Comparison of ENCODE assay signal across 21 mouse cellular contexts in the genomic region with DNA sequence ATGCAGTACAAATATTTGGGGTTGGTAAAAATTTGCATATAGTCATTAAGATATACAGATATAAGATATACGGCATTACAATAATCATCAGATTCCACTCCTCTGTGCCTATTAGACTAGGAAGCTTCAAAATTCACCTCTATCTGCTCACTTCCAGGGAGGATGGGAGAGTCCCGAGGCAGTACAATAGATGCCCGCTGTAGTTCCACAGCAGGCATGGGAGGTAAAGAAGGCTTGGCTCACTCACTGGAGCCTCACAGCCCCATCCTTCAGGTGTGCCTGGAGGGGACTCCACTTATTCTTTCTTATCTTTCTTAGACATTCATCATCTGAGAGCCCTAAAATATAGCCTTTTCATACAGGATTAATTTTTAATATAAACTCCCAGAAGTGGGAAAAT. TPM values are rescaled to one million over a fixed set of nuclear protein-coding genes. Genes with fewer than 3 reads are reported as not detected.
DNase-seq lines count a peak whose midpoint lies in the region; ATAC-seq and TF ChIP-seq lines count a peak whose summit lies in the region.
"Had no signal": no experiment of that assay in that cellular context is flagged by ENCODE, and none has a peak within 500 bp of the region (broad histone marks: within the 10 kb centered on the region; RNA-seq: fewer than 3 reads in every experiment).

No protein-coding gene starts in this region.

- no peaks in the 10 kb centered on the region for H3K9me3 ChIP-seq in heart, embryonic 12.5 days (replicated peaks)
- H3K9me3 ChIP-seq in intestine, embryonic 14.5 days (ENCODE audit: control insufficient read depth, low read length), result no peaks in the 10 kb centered on the region
- no peaks in the 10 kb centered on the region for H3K9me3 ChIP-seq in intestine, embryonic 15.5 days
- no peaks in the 10 kb centered on the region for H3K9me3 ChIP-seq in stomach, embryonic 14.5 days (ENCODE audit: control insufficient read depth, low read depth, low read length)
- no peaks in the 10 kb centered on the region for H3K9me3 ChIP-seq in stomach, postnatal 0 days (ENCODE audit: control insufficient read depth, low read length)
- no peaks in the 10 kb centered on the region for H3K9me3 ChIP-seq in liver, embryonic 11.5 days (ENCODE audit: control insufficient read depth, low read length)
- H3K9me3 ChIP-seq: forebrain, embryonic 10.5 days; forebrain, embryonic 13.5 days; heart, embryonic 13.5 days; hindbrain, embryonic 12.5 days; hindbrain, embryonic 15.5 days had no signal

- WGBS in heart, embryonic 12.5 days, result 78% methylated on average over 3 of the region's 3 CpGs
- WGBS in intestine, embryonic 14.5 days, result 84% methylated on average over 3 of the region's 3 CpGs
- 83% methylated on average over 3 of the region's 3 CpGs for WGBS in intestine, embryonic 15.5 days
- 81% methylated on average over 3 of the region's 3 CpGs for WGBS in stomach, embryonic 14.5 days
- WGBS in stomach, postnatal 0 days, result 68% methylated on average over 3 of the region's 3 CpGs
- 86% methylated on average over 3 of the region's 3 CpGs for WGBS in liver, embryonic 11.5 days

- no peak for ATAC-seq in heart, embryonic 12.5 days (ENCODE audit: insufficient number of reproducible peaks, low FRiP score)
- no peak for ATAC-seq in intestine, embryonic 14.5 days (replicated peaks; ENCODE audit: low FRiP score, low TSS enrichment, low read depth)
- ATAC-seq in intestine, embryonic 15.5 days, result no peak
- no peak for ATAC-seq in stomach, embryonic 14.5 days (ENCODE audit: insufficient number of reproducible peaks, insufficient read depth, low FRiP score, low read depth)
- ATAC-seq in stomach, postnatal 0 days (ENCODE audit: low FRiP score, low TSS enrichment), result no peak
- no peak for ATAC-seq in liver, embryonic 11.5 days (replicated peaks; ENCODE audit: low FRiP score)
- ATAC-seq: activated CD4-positive, CD25-positive, alpha-beta regulatory T cell, adult 4 months; forebrain, embryonic 13.5 days; forebrain, postnatal 0 days had no signal

- H3K4me2 ChIP-seq in heart, embryonic 12.5 days, result no peak overlapping the region
- H3K4me2 ChIP-seq in intestine, embryonic 14.5 days (ENCODE audit: low read length), result no peak overlapping the region
- H3K4me2 ChIP-seq in intestine, embryonic 15.5 days (replicated peaks), result no peak overlapping the region
- no peak overlapping the region for H3K4me2 ChIP-seq in stomach, embryonic 14.5 days (replicated peaks; ENCODE audit: low read depth, low read length)
- no peak overlapping the region for H3K4me2 ChIP-seq in stomach, postnatal 0 days (replicated peaks; ENCODE audit: low read depth)
- no peak overlapping the region for H3K4me2 ChIP-seq in liver, embryonic 11.5 days
- H3K4me2 ChIP-seq: forebrain, embryonic 13.5 days; heart, embryonic 13.5 days; hindbrain, embryonic 12.5 days; hindbrain, embryonic 15.5 days had no signal

- no peak overlapping the region for H3K9ac ChIP-seq in heart, embryonic 12.5 days
- H3K9ac ChIP-seq in intestine, embryonic 14.5 days (ENCODE audit: low read length), result no peak overlapping the region
- no peak overlapping the region for H3K9ac ChIP-seq in intestine, embryonic 15.5 days
- H3K9ac ChIP-seq in stomach, embryonic 14.5 days (replicated peaks; ENCODE audit: low read depth, low read length), result no peak overlapping the region
- no peak overlapping the region for H3K9ac ChIP-seq in stomach, postnatal 0 days (ENCODE audit: low read length)
- no peak overlapping the region for H3K9ac ChIP-seq in liver, embryonic 11.5 days (ENCODE audit: low read depth, low read length)
- H3K9ac ChIP-seq: forebrain, embryonic 13.5 days; forebrain, postnatal 0 days; hindbrain, embryonic 12.5 days; hindbrain, embryonic 15.5 days had no signal

- H3K36me3 ChIP-seq in heart, embryonic 12.5 days, result peaks cover 46% of the 10 kb centered on the region
- H3K36me3 ChIP-seq in intestine, embryonic 14.5 days (ENCODE audit: control insufficient read depth, insufficient read depth, low read length), result peaks cover 32% of the 10 kb centered on the region
- 0 out of 2 replicates have a peak, but pooled peaks cover 2% of the 10 kb centered on the region for H3K36me3 ChIP-seq in intestine, embryonic 15.5 days
- H3K36me3 ChIP-seq in stomach, embryonic 14.5 days (ENCODE audit: control insufficient read depth, insufficient read depth, low read length), result peaks cover 13% of the 10 kb centered on the region
- peaks cover 6% of the 10 kb centered on the region for H3K36me3 ChIP-seq in stomach, postnatal 0 days (ENCODE audit: control insufficient read depth, insufficient read depth, low read length)
- H3K36me3 ChIP-seq in liver, embryonic 11.5 days (ENCODE audit: control insufficient read depth, insufficient read depth, low read length), result peaks cover 15% of the 10 kb centered on the region; the same call in 1 of the 2 replicates

- peak; percentile 61 for DNase-seq in heart, adult 11 months
- DNase-seq in intestine, embryonic 14.5 days (ENCODE audit: low spot score), result no peak
- DNase-seq in stomach, postnatal 0 days (ENCODE audit: low spot score), result no peak
- DNase-seq in liver, embryonic 11.5 days (ENCODE audit: low spot score), result no peak
- DNase-seq: adrenal gland, adult 8-10 months; adrenal gland, postnatal 25 days; cerebellum, adult 18-20 months; cerebellum, adult 9-10 months; cerebellum, postnatal 14 days; forebrain, postnatal 0 days; gastrocnemius, adult 2 months; gastrocnemius, postnatal 14 days had no signal

- TF ChIP-seq EP300 in stomach, postnatal 0 days (optimal IDR thresholded peaks at IDR 0.05), result no peak

- no peak overlapping the region for H3K4me3 ChIP-seq in heart, embryonic 12.5 days
- no peak overlapping the region for H3K4me3 ChIP-seq in intestine, embryonic 14.5 days (ENCODE audit: low read depth, low read length)
- H3K4me3 ChIP-seq in intestine, embryonic 15.5 days (replicated peaks), result no peak overlapping the region
- no peak overlapping the region for H3K4me3 ChIP-seq in stomach, embryonic 14.5 days (ENCODE audit: low read depth, low read length)
- H3K4me3 ChIP-seq in stomach, postnatal 0 days (ENCODE audit: low read depth, low read length), result no peak overlapping the region
- no peak overlapping the region for H3K4me3 ChIP-seq in liver, embryonic 11.5 days (ENCODE audit: low read depth, low read length)
- H3K4me3 ChIP-seq: forebrain, embryonic 10.5 days; forebrain, embryonic 13.5 days; gastrocnemius, adult 2 months; heart, embryonic 13.5 days; hindbrain, embryonic 12.5 days; hindbrain, embryonic 15.5 days had no signal

- no peak overlapping the region for H3K27ac ChIP-seq in heart, embryonic 12.5 days (ENCODE audit: poor library complexity, severe bottlenecking)
- 0 out of 2 replicates have a peak overlapping the region, but pooled peaks have one; percentile 7 for H3K27ac ChIP-seq in intestine, embryonic 14.5 days (ENCODE audit: low read depth)
- no peak overlapping the region for H3K27ac ChIP-seq in intestine, embryonic 15.5 days
- peak overlapping the region; percentile 69; the same call in 1 of the 2 replicates for H3K27ac ChIP-seq in stomach, embryonic 14.5 days (ENCODE audit: low read length)
- H3K27ac ChIP-seq in stomach, postnatal 0 days (replicated peaks), result no peak overlapping the region; the same call in 1 of the 2 replicates
- H3K27ac ChIP-seq in liver, embryonic 11.5 days (ENCODE audit: low read depth, low read length), result no peak overlapping the region
- H3K27ac ChIP-seq: forebrain, embryonic 10.5 days; forebrain, embryonic 13.5 days; hindbrain, embryonic 12.5 days; hindbrain, embryonic 15.5 days had no signal

- no peak for TF ChIP-seq CTCF in stomach, postnatal 0 days (IDR thresholded peaks at IDR 0.05; ENCODE audit: low read depth)

- H3K27me3 ChIP-seq in heart, embryonic 12.5 days (replicated peaks), result no peaks in the 10 kb centered on the region
- H3K27me3 ChIP-seq in intestine, embryonic 14.5 days (replicated peaks; ENCODE audit: control insufficient read depth, insufficient read depth, low read length), result no peaks in the 10 kb centered on the region
- no peaks in the 10 kb centered on the region for H3K27me3 ChIP-seq in intestine, embryonic 15.5 days (replicated peaks)
- H3K27me3 ChIP-seq in stomach, embryonic 14.5 days (ENCODE audit: control insufficient read depth, insufficient read depth, low read length), result no peaks in the 10 kb centered on the region
- H3K27me3 ChIP-seq in stomach, postnatal 0 days (ENCODE audit: control insufficient read depth, insufficient read depth, low read length), result no peaks in the 10 kb centered on the region
- no peaks in the 10 kb centered on the region for H3K27me3 ChIP-seq in liver, embryonic 11.5 days (replicated peaks; ENCODE audit: control insufficient read depth, insufficient read depth, low read length)
- H3K27me3 ChIP-seq: forebrain, embryonic 13.5 days; heart, embryonic 13.5 days; hindbrain, embryonic 12.5 days; hindbrain, embryonic 15.5 days had no signal

- peaks cover 10% of the 10 kb centered on the region for H3K4me1 ChIP-seq in heart, embryonic 12.5 days (replicated peaks)
- H3K4me1 ChIP-seq in intestine, embryonic 14.5 days (replicated peaks; ENCODE audit: control insufficient read depth, insufficient read depth, low read length), result peaks cover 11% of the 10 kb centered on the region
- peaks cover 3% of the 10 kb centered on the region; the same call in 1 of the 2 replicates for H3K4me1 ChIP-seq in intestine, embryonic 15.5 days (replicated peaks)
- H3K4me1 ChIP-seq in stomach, embryonic 14.5 days (ENCODE audit: control insufficient read depth, insufficient read depth, low read length), result 0 out of 2 replicates have a peak, but pooled peaks cover 4% of the 10 kb centered on the region
- H3K4me1 ChIP-seq in stomach, postnatal 0 days (replicated peaks; ENCODE audit: control insufficient read depth, insufficient read depth), result no peaks in the 10 kb centered on the region
- H3K4me1 ChIP-seq in liver, embryonic 11.5 days (replicated peaks; ENCODE audit: control insufficient read depth, insufficient read depth, low read length), result no peaks in the 10 kb centered on the region
- H3K4me1 ChIP-seq: forebrain, embryonic 10.5 days; forebrain, embryonic 13.5 days; hindbrain, embryonic 12.5 days; hindbrain, embryonic 15.5 days had no signal

RNA-seq across cellular contexts. Expression of a gene that starts 13.7 kb away (rescaled TPM):
- 10.8 and 14.6 TPM in 2 replicates for polyA plus RNA-seq in heart, embryonic 12.5 days (2016; fragmentation: Nextera tagmentation; extraction: Ambion mirVana)
- polyA plus RNA-seq in intestine, embryonic 14.5 days (2014; fragmentation: Nextera tagmentation; extraction: Ambion mirVana), result 23.9 and 26.0 TPM in 2 replicates
- 22.4 and 25.1 TPM in 2 replicates for polyA plus RNA-seq in intestine, embryonic 15.5 days (2015; fragmentation: Nextera tagmentation; extraction: Ambion mirVana)
- 21.8 and 26.4 TPM in 2 replicates for polyA plus RNA-seq in stomach, embryonic 14.5 days (2014; fragmentation: Nextera tagmentation; extraction: Ambion mirVana)
- 9.5 and 10.7 TPM in 2 replicates for polyA plus RNA-seq in stomach, postnatal 0 days (2015; fragmentation: Nextera tagmentation; extraction: Ambion mirVana)
- 25.7 and 29.2 TPM in 2 replicates for polyA plus RNA-seq in liver, embryonic 11.5 days (2014; fragmentation: Nextera tagmentation; extraction: Ambion mirVana)

RNA-seq across cellular contexts. Expression of a gene that starts 13.7 kb away (rescaled TPM):
- polyA plus RNA-seq in heart, embryonic 12.5 days (2016; fragmentation: Nextera tagmentation; extraction: Ambion mirVana), result 15.4 and 17.4 TPM in 2 replicates
- 18.0 and 20.1 TPM in 2 replicates for polyA plus RNA-seq in intestine, embryonic 14.5 days (2014; fragmentation: Nextera tagmentation; extraction: Ambion mirVana)
- 14.1 and 15.9 TPM in 2 replicates for polyA plus RNA-seq in intestine, embryonic 15.5 days (2015; fragmentation: Nextera tagmentation; extraction: Ambion mirVana)
- polyA plus RNA-seq in stomach, embryonic 14.5 days (2014; fragmentation: Nextera tagmentation; extraction: Ambion mirVana), result 20.4 and 20.9 TPM in 2 replicates
- polyA plus RNA-seq in stomach, postnatal 0 days (2015; fragmentation: Nextera tagmentation; extraction: Ambion mirVana), result 8.1 and 8.2 TPM in 2 replicates
- polyA plus RNA-seq in liver, embryonic 11.5 days (2014; fragmentation: Nextera tagmentation; extraction: Ambion mirVana), result 14.1 and 15.5 TPM in 2 replicates

Comparison
In these comparisons a context has a peak if more than half of its experiments do, and no peak if none do; other contexts are left out.
1. H3K27ac ChIP-seq: peak in intestine, embryonic 14.5 days (single experiment) and stomach, embryonic 14.5 days (single experiment); none in heart, embryonic 12.5 days (single experiment), intestine, embryonic 15.5 days (single experiment), stomach, postnatal 0 days (single experiment) and liver, embryonic 11.5 days (single experiment).